Mouse (Mus musculus): Measurements from ENCODE around the gene Wdr34. TPM values are rescaled to one million over a fixed set of nuclear protein-coding genes. Genes with fewer than 3 reads are reported as not detected.
"Not testable (repeated sequence)": the region's sequence is repeated elsewhere in the genome, so short reads cannot be mapped to it uniquely, and the experiment has no call there.

The Wdr34 gene
- polyA plus RNA-seq, 1 experiment from 2014 or later, result 3.0 TPM

GRCm38 (mm10) chr2:30061215-30062166 lies 12.8 kb upstream of the Wdr34 start:
- WGBS (ENCODE audit: missing documents), result 14% methylated on average over 36 of the region's 37 CpGs
- no peaks in the 10 kb centered on the region for H3K36me3 ChIP-seq (ENCODE audit: inconsistent target)
- H3K4me3 ChIP-seq (ENCODE audit: inconsistent target), result peak overlapping the region; percentile 62
- peak overlapping the region; percentile 83 for H3K27ac ChIP-seq
- H3K79me2 ChIP-seq (ENCODE audit: inconsistent target), result peaks cover 19% of the 10 kb centered on the region; the same call in 1 of the 2 replicates

- 92% methylated on average over 5 of the region's 5 CpGs for WGBS (ENCODE audit: missing documents)
- peaks cover 3% of the 10 kb centered on the region; the same call in 1 of the 2 replicates for H3K79me2 ChIP-seq (ENCODE audit: inconsistent target)
- H3K27ac ChIP-seq, result no peak overlapping the region
- no peak overlapping the region for H3K4me3 ChIP-seq (ENCODE audit: inconsistent target)
- H3K36me3 ChIP-seq (ENCODE audit: inconsistent target), result no peaks in the 10 kb centered on the region
Observed at GRCm38 (mm10) chr2:30058418-30058817, 9.7 kb upstream of the Wdr34 start.

- H3K4me3 ChIP-seq (ENCODE audit: inconsistent target), result no peak within 1 kb of the TSS
- no peaks in the 10 kb centered on the region for H3K79me2 ChIP-seq (ENCODE audit: inconsistent target)
- H3K36me3 ChIP-seq (ENCODE audit: inconsistent target), result no peaks in the 10 kb centered on the region
- WGBS (ENCODE audit: missing documents), result 59% methylated on average over 10 of the region's 12 CpGs
- no peak within 1 kb of the TSS for H3K27ac ChIP-seq
Observed at GRCm38 (mm10) chr2:30057223-30057904, 8.7 kb upstream of the Wdr34 start, which contains the start of gene Set. TSS of gene Set (plus strand) at chr2:30057378.

GRCm38 (mm10) chr2:30056736-30057135 lies 8.1 kb upstream of the Wdr34 start:
- 92% methylated on average over 3 of the region's 3 CpGs for WGBS (ENCODE audit: missing documents)
- Histone ChIP-seq H3K36me3 (ENCODE audit: inconsistent target) (no peaks in the 10 kb centered on the region), H3K79me2 (ENCODE audit: inconsistent target) (no peaks in the 10 kb centered on the region), H3K4me3 (ENCODE audit: inconsistent target) (no peak overlapping the region), H3K27ac (no peak overlapping the region)

GRCm38 (mm10) chr2:30055310-30055709 lies 6.6 kb upstream of the Wdr34 start:
- not testable (repeated sequence) for H3K4me3 ChIP-seq (ENCODE audit: inconsistent target); H3K36me3 ChIP-seq (ENCODE audit: inconsistent target); H3K27ac ChIP-seq; H3K79me2 ChIP-seq (ENCODE audit: inconsistent target)
- WGBS (ENCODE audit: missing documents), result 88% methylated on average over 3 of the region's 3 CpGs

- 60% methylated on average over 6 of the region's 6 CpGs for WGBS (ENCODE audit: missing documents)
- Histone ChIP-seq H3K27ac (no peak overlapping the region), H3K36me3 (ENCODE audit: inconsistent target) (no peaks in the 10 kb centered on the region), H3K4me3 (ENCODE audit: inconsistent target) (no peak overlapping the region), H3K79me2 (ENCODE audit: inconsistent target) (no peaks in the 10 kb centered on the region)
Observed at GRCm38 (mm10) chr2:30051992-30052761, 3.5 kb upstream of the Wdr34 start.

- H3K27ac ChIP-seq, result no peak overlapping the region
- 14% methylated on average over 3 of the region's 3 CpGs for WGBS (ENCODE audit: missing documents)
- H3K79me2 ChIP-seq (ENCODE audit: inconsistent target), result no peaks in the 10 kb centered on the region
- H3K36me3 ChIP-seq (ENCODE audit: inconsistent target), result no peaks in the 10 kb centered on the region
- H3K4me3 ChIP-seq (ENCODE audit: inconsistent target), result no peak overlapping the region
Observed at GRCm38 (mm10) chr2:30049831-30050230, 1.1 kb upstream of the Wdr34 start.

GRCm38 (mm10) chr2:30048101-30048501 lies 580 bp downstream of the Wdr34 start:
- Histone ChIP-seq H3K36me3 (ENCODE audit: inconsistent target) (no peaks in the 10 kb centered on the region), H3K27ac (no peak overlapping the region), H3K4me3 (ENCODE audit: inconsistent target) (peak overlapping the region; percentile 42), H3K79me2 (ENCODE audit: inconsistent target) (no peaks in the 10 kb centered on the region)
- WGBS (ENCODE audit: missing documents), result 26% methylated on average over 11 of the region's 11 CpGs

GRCm38 (mm10) chr2:30047127-30047526 lies 1.6 kb downstream of the Wdr34 start:
- Histone ChIP-seq H3K79me2 (ENCODE audit: inconsistent target) (no peaks in the 10 kb centered on the region), H3K27ac (no peak overlapping the region), H3K36me3 (ENCODE audit: inconsistent target) (no peaks in the 10 kb centered on the region), H3K4me3 (ENCODE audit: inconsistent target) (no peak overlapping the region)
- WGBS (ENCODE audit: missing documents), result 96% methylated on average over 6 of the region's 6 CpGs

- H3K27ac ChIP-seq, result no peak overlapping the region
- H3K79me2 ChIP-seq (ENCODE audit: inconsistent target), result no peaks in the 10 kb centered on the region
- WGBS (ENCODE audit: missing documents), result 98% methylated on average over 4 of the region's 5 CpGs
- no peak overlapping the region for H3K4me3 ChIP-seq (ENCODE audit: inconsistent target)
- H3K36me3 ChIP-seq (ENCODE audit: inconsistent target), result no peaks in the 10 kb centered on the region
Observed at GRCm38 (mm10) chr2:30044550-30044949, 4.1 kb downstream of the Wdr34 start.

- Histone ChIP-seq H3K4me3 (ENCODE audit: inconsistent target) (no peak overlapping the region), H3K36me3 (ENCODE audit: inconsistent target) (no peaks in the 10 kb centered on the region), H3K27ac (no peak overlapping the region), H3K79me2 (ENCODE audit: inconsistent target) (no peaks in the 10 kb centered on the region)
- 7% methylated on average over 4 of the region's 4 CpGs for WGBS (ENCODE audit: missing documents)
Observed at GRCm38 (mm10) chr2:30042445-30042844, 6.2 kb downstream of the Wdr34 start.

- H3K27ac ChIP-seq, result no peak overlapping the region
- no peaks in the 10 kb centered on the region for H3K79me2 ChIP-seq (ENCODE audit: inconsistent target)
- H3K4me3 ChIP-seq (ENCODE audit: inconsistent target), result no peak overlapping the region
- H3K36me3 ChIP-seq (ENCODE audit: inconsistent target), result no peaks in the 10 kb centered on the region
Observed at GRCm38 (mm10) chr2:30039687-30040086, 9.0 kb downstream of the Wdr34 start.

GRCm38 (mm10) chr2:30038370-30038769 lies 10.3 kb downstream of the Wdr34 start:
- no peak overlapping the region for H3K27ac ChIP-seq
- no peaks in the 10 kb centered on the region for H3K36me3 ChIP-seq (ENCODE audit: inconsistent target)
- no peaks in the 10 kb centered on the region for H3K79me2 ChIP-seq (ENCODE audit: inconsistent target)
- H3K4me3 ChIP-seq (ENCODE audit: inconsistent target), result no peak overlapping the region
- WGBS (ENCODE audit: missing documents), result 95% methylated on average over 10 of the region's 10 CpGs

- H3K79me2 ChIP-seq (ENCODE audit: inconsistent target), result no peaks in the 10 kb centered on the region
- no peaks in the 10 kb centered on the region for H3K36me3 ChIP-seq (ENCODE audit: inconsistent target)
- H3K4me3 ChIP-seq (ENCODE audit: inconsistent target), result no peak overlapping the region
- WGBS (ENCODE audit: missing documents), result 82% methylated on average over 2 of the region's 2 CpGs
- H3K27ac ChIP-seq, result no peak overlapping the region
Observed at GRCm38 (mm10) chr2:30037762-30038161, 10.9 kb downstream of the Wdr34 start.
